Mouse (Mus musculus): ENCODE results near the gene BC049352. TPM values are rescaled to one million over a fixed set of nuclear protein-coding genes. Genes with fewer than 3 reads are reported as not detected.

The BC049352 gene
- total RNA-seq, 2 experiments from 2014 or later, result 0.41 TPM; not detected in 1

DNA sequence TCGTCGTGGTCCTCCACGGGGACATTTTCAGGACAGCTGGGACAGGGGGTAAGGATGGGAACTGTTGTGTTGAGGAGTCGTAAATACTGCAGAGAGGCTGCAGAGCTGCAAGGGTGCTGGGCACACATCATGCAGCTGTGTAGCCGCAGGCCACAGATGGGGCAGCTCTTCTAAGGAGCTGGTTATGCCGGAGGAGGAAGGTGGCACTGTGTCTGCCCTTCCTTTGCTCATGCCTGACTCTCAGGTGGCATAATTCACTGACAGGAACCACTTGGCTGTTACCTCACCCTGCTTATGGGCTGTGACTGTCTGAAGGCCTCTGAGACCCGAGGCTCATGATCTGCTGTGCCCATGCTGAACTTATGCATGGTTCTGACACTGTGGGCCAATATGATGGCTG is 68.5 kb downstream of the BC049352 start:
- no peak for DNase-seq

DNA sequence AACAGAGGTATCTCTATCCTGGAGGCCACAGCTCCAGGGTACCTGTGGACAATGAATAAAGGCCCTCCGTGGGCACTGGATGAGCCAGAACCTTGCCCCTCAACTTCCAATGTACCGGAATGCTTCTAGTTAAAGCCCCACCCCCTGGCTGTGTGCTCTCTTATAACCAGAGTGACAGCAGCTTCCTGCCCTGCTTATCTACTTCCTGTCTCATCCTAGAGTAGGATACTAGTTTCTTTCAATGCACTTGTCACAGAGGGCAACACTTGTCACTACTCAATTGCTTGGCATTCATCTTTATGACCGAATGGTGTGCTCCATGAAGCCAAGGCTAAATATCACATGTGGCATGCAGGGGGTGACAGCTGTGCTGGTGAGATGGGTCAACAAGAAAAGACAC is 69.5 kb downstream of the BC049352 start:
- DNase-seq, result no peak

DNA sequence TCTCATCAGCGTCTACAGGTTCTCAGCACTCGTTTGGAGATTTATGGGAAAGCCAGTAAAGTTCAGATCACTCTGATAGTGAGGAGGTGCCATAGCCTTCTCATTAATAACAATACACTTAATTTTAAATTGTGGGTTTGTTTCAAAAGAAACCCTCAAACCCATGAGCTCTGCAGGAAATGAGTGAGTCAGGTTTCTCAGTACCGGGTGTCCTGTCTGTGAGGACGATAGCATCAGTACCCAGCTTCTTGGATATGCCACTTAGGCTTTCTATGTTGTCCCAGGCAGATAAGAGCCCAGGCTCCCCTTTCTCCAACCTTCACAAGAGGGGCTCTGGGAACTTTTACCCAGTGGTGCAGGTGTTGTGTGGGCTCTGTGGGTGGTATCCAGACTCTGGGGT is 70.2 kb downstream of the BC049352 start:
- DNase-seq, result no peak

DNA sequence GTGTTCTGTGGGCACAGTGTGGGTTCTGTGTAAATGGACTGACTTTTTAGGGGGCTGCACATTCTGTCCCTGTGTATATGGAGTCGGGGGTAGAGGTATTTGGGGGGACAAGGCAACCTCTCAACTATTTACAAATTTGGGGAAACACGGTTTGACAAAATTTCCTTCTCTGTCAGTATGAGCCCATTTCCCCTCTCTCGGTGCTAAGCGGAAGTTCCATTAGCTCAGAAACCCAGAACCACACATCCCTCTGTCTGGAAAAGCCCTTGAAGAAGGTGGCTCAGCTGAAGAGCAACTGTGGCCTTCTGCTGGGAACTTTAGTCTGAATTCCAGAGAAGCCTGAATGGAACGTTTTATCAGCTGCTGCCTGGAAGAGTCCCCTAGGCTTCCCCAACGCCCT is 70.6 kb downstream of the BC049352 start:
- no peak for DNase-seq

DNA sequence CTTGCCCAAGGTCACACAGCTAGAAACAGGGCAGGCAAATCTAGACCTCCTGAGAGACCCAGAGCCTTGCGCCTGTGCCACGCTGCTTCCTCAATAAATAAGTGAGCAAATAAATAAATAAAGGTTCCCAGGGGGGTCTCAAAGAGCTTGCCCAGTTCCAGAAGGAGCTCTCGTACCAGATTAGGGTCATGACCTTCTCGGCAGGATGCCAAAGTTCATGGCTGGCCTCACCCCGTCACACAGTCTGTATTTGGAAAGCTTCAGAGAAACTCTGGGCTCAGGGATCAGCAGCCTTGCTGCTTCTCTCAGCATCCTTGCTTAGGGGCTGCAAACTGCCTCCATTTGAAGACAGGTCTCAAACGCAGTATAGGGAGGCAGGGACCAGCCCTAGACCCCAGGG is 72.2 kb downstream of the BC049352 start:
- no peak for DNase-seq

DNA sequence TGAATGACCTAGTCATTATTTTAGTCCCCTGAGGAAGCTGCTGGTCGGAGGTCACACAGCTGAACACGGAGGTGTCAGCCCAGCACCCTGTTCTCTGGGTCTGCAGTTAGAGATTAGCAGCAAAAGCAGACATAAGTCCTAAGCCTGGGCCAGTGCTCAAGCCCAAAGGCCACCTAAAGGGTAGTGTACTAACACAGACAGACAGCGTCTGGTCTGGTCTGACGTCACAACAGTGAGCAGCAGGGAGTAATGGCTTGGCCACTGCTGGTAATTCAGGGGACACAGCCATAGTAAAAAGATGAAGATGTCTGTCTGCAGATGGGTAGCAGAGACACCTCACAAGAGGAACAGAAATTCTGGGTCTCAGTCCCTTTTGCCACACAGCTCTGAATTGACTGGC is 72.8 kb downstream of the BC049352 start:
- no peak for DNase-seq

DNA sequence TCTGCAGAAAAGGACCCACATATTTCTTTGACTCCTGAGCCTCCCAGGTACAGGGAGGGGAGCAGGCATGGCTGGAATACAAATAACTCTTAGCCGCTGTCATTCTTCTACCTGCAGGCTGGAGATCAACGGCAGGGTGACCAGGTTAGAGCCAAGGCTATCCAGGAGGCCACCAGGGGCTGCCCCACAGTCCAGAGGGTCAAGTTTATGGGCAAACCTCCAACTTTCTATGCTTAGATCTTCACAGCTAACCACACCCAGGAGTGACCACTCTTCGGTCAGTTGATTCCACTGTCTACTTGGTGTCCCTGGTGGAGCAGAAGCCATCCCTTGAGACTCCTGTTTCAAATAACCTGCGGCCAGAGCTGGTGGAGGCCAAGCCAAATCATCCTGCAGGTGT is 73.6 kb downstream of the BC049352 start:
- DNase-seq, result no peak

DNA sequence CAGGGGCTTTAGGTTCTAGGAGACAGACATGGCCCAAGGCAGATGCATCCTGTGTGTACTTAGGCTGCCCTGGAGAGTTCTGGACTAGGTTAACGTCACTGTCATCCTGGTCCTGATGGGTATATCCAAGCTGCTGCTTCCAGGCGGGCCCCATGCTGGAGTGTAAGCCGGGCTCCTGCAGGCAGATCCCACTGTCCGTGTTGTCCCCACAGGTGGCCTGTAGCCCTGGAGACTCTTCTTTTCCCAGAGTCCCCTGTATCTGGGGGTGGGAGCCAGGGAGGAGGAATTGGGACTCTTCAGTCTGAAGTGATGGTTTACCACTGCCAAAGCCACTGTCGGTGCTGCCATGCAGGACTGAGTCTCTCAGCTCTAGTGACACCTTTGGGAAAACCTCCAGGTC is 74.2 kb downstream of the BC049352 start:
- no peak for DNase-seq

DNA sequence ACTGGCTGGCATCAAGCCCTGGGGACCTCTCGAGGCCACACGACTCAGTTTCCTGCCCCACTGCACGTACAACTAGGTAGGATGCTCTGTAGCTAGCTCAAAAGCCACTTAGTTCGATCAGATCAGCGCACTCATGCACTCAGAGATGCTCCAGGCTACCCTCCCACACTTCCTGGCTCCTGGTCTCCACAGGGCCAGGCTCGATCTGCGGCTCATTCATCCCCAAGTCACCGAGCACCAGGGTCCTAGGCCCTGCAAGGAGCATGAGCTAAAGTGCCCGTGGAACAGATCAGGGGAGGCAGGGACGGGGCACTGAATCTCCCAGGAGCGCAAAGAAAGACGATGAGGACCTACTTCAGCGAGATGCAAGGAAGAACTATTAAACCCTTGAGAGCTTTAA is 77.3 kb downstream of the BC049352 start:
- no peak for DNase-seq

DNA sequence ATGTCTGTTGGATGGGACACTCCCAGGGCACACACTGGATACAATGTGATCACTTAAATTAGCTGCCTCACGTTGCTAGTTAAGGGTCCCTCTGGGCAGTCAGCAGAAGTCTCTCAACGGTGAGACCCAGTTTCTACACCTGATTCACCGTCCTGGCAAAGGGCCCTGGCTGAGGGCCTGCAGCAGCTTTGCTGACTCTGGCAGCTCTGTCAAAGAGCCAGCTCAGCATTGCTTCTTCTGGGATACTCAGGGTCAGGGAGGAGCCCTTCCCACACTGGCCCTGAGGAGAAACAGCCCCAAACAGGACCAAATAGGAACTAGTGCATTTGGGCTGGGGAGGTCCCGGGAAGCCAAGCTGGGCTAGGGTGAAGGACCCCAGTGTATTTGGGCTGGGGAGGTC is 79.7 kb downstream of the BC049352 start:
- peak; percentile 58 to 70 for DNase-seq

DNA sequence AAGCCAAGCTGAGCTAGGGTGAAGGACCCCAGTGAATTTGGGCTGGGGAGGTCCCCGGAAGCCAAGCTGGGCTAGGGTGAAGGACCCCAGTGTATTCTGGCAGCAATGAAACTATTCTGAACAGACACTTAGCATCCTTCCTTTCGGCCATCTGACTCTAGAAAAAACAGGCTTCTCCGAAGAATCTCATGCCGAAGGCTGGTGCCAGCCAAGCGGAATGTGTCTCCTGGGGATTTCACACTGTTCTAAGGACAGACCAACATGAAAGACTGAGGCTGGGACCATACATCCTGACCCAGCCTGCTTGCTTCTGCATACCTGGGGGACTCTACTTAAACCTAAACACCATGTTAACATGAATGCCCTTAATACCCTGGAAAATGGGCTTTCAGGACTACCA is 80.1 kb downstream of the BC049352 start:
- DNase-seq, result no peak

DNA sequence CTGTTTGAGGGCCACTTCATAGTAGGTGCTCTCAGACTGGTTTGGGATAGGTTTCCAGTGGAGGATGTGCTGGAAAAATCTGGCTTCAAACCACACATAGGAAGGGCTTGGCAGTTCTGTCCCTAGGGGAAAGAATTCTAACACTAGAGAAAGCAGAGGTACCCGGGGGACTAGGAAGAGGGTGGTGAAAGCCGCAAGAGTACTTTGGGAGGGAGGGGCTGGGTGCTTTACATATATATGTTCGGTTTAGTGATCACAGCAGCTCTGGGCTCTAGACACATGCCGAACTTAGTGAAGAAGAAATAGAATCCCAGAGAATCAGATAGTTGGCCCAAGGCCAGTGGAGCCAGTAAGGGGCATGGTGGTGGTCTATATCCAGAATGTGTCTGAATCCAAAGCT is 85.3 kb downstream of the BC049352 start:
- no peak for DNase-seq

DNA sequence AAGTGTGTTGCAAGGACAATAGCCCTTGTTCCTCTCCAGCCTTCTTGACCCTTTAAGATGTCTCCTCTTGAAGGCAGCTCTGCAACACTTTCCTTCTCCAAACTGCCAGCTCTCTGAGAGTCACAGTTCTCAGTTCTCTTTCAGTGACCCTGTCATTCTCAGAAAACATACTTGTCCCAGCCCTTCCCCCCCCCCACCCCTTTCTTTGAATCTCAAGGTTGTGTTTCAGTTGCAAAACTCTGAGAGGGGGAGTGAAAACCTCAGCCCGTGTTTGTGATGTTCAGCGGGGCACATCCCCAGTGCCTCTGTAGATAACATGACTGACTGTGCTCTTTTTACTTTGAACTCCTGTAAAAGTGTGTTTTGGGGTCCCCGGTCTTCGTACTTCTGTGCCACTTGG is 86.3 kb downstream of the BC049352 start:
- no peak for DNase-seq

DNA sequence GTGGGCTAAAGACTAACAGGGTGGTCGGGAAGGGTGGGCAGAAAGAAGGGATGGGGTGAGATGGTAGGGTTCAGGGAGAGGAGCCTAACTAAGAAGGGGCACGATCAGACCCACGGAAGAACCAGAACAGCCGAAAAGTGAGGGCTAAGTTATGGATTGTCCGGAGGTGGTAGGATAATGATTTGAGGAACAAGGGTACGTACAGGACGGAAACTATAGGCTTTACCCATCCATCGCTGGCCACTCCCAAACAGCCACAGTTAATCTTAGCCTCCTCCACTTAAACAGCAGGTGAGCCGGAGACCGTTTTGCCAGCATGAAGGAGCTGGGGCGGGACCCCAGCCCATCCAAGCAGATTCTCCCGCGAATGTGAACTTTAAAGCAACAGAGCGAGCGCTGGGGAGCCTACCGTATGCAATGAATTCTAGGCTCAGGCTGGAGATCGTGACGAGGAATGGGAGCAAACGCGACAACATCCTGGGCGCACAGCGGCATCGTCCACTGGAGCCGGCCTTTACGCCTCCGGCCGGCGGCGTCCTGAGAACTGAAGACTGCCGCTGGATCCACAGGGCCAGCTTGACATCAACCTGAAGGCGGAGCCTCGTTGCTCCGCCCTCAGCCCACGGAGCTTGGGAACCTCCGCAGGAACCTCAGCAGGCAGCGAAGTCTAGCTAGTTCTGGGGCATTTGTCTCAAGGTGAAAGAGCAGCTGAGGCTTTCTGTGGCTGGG is 87.0 kb downstream of the BC049352 start, which contains the start of gene Il10ra:
Il10ra (minus strand) TSS at position 553 of the 729 bp plus-strand sequence.
- peak; percentile 55 to 73 for DNase-seq

DNA sequence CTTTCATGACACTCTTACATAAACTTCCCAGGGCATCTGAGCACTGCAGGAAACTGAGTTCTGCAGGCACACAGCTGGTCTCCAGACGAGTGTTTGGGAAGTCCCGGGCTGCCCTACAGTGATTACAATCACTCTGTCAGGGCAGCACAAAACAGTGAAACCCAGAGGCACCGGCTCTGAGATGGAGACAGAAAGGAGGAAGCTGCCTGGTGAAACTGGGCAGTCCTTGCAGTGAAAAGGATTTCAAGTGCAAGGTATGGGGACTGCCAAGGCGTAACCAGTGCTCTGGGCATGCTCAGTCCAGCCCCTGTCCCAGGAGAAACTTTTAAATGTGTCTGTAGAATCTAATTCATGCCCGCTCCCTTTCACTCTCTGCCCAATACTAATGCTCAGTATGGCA is 90.4 kb downstream of the BC049352 start:
- peak in 1 of 2 experiments; percentile 59 for DNase-seq

DNA sequence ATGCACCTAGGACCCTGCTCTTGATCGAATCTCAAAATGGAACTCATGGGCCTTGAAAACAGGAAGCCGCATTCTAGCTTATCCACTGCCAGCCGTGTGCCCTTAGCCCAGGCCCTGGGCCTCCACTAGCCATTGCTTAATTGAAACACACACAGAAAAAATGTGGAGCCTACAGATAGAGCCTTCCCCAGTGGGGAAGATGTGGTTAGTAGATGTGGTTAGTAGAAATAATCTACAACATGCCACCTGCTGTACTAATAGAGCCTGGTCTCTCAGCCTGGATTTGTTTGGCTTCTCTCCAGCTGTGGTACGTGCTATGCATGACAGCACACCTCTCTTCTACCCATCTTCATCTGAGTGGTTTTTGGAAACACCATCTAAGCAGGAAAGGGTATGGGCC is 92.4 kb downstream of the BC049352 start:
- DNase-seq, result no peak

DNA sequence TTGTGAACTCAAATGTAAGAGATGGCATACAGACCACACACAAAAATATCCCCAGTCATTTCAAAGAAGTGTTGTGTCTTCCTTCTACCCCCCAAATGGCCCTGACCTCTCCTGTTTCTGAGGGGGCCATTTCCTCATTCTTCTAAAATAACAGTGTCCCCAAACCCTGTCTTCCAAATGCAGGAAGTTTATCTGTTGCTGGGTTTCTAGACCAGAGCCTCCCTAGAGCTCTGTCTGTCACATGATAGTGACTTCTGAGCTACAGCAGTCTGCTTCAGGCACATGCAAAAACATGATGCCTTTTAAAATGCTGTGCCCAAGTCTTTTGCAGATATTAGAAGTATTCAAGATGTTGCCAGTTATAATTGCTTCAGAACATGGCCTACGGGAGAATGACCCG is 92.8 kb downstream of the BC049352 start:
- DNase-seq, result no peak

DNA sequence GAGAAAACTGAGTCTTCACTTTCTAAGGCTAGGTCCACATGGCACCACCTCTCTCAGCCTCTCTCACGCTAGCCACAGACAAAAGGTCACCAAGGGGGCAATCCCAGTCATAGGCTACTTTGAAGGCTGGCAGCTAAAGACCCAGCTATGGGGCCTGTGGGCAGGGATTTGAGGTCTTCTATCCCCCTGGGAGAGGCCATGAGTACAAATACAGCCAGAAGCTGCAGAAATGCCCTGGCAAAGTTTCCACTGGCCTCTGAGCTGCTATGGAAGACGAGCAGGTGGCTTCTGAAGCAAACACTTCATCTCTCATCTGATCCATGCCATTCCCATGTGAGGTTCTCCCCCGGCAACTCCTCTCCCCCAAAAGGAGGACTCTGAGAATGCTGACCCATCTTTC is 98.3 kb downstream of the BC049352 start:
- no peak for DNase-seq

DNA sequence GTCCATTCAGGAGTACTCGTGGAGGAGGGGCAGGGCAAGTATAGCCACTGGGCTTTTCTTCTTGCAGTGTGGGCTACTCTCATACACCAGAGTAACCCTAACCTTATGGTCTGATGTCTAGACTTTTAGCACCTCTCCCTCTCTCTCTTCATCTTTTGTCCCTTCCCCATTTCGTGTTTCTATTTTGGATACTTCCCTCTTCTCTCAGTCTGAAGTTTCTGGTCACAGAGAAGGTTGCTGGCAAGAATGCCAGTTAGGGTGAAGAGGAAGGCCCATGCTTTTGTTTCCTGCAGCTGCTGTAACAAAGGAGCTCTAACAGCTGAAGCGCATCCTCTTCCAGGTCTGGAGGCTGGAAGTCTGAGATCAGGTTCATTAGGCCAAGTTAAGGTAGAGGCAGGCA is 99.1 kb downstream of the BC049352 start:
- DNase-seq, result no peak

DNA sequence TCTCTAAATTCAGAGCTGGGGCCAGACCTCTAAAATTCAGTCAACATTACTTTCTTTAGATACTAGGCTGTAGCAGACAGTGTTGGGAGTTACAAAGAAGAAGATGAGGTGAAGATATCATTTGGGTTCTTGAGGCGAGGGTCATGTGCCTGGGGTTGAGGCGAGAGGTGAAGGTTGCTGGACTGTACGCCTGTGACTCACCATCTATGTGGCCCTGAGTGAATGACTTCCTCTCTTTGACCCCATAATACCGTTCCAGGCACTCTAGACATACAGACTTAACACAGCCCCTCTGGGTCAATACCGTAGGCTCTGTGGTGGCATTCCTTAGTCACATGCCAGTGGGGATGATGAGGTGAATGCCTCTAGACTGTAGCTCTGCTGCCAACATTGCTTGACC is 100.7 kb downstream of the BC049352 start:
- no peak for DNase-seq

DNA sequence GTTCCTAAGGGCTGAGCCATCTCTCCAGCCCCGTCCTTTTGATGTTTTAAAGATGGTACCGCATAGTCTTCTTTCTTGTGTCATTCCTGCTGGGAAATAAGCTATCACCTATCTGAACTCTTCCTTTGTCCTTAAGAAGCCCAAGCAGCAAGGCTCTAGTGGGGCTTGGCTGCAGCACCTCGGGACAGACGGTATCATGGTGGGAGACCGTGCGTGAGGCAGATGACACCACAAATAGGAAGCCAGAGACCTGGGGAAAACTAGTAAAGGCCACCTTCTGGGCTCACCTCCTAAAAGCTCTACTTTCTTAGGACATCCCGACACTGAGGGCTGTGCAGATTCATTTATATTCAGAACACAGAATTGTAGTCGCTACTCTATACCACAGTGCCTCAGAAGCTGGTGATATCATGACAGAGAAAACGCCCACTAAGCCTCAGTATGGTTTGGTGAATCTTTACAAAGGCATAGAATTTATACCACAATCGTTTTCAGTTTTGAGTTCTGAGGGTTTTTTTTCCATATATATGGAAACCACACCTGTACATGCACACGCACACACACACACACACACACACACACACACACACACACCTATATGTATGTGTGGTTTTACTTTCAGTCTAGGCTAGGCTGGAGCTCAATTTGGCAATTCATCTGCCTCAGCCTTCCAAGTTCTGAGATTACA is 109.8 kb downstream of the BC049352 start:
- no peak for DNase-seq

DNA sequence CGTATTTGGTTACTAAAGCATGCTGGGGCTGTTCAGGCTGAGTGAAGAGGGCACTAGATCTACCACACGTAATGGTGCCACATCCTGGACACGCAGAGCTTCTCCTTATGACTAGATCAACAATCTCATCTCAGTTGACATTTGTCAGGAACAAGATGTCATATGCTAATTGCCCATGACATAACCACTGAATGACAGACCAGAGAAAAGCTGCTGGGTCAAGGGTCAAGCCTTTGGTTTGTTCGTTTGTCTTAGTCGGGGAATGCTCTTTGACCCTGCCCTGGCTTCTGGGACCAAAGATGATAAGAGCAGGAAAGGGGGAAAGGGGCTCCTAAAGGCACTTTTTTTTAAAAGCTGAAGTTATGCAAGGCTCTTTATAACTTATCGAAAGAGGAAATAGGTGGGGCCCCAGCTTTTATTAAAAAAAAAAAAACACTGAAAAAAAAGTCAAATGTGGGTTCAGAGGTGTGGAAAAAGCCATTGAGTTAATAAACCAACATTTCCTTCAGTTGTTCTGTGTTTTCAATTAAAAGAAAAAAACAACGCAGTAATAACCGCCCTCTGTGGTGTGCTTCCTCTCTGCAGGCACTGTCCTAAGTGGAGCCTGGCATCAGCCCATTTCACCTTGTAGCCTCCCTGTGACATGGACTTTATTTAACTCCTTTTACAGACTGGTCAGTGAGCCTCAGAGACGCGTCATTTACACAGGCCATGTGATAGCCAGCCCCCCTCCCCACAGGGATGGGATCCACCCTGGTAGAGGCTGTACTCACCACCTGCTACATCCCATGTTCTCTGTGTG is 112.6 kb downstream of the BC049352 start:
- peak; percentile 34 to 38 for DNase-seq
